Mouse (Mus musculus) stomach, embryonic 15.5 days (tissue): ENCODE results near the gene Ipo9. TPM values are rescaled to one million over a fixed set of nuclear protein-coding genes. Genes with fewer than 3 reads are reported as not detected.

Experiments
- ATAC-seq: fragments of 200-750 bp; cut with Nextera tagmentation; 2 replicates; pipeline ENCODE4 v1.8.0; 2017; ENCODE audit warnings: low read depth, moderate number of reproducible peaks, moderate TSS enrichment; ENCODE audit not compliant: insufficient read depth, low FRiP score
- H3K27ac ChIP-seq: fragments of 300-500 bp; sonication (generic); 2 replicates; pipeline ENCODE4 v1.5.1; 2015; ENCODE audit warnings: mild to moderate bottlenecking, inconsistent platforms
- H3K27me3 ChIP-seq: fragments of 300-500 bp; sonication (generic); replicated peaks from 2 replicates; pipeline ENCODE4 v1.6.1; 2015; ENCODE audit warnings: inconsistent platforms
- H3K36me3 ChIP-seq: fragments of 300-500 bp; sonication (generic); 2 replicates; pipeline ENCODE4 v1.6.1; 2015; ENCODE audit warnings: inconsistent platforms
- H3K4me1 ChIP-seq: fragments of 300-500 bp; sonication (generic); 2 replicates; pipeline ENCODE4 v1.6.1; 2015; ENCODE audit warnings: inconsistent platforms
- H3K4me2 ChIP-seq: fragments of 300-500 bp; sonication (generic); 2 replicates; pipeline ENCODE4 v1.6.1; 2015; ENCODE audit warnings: mild to moderate bottlenecking, inconsistent platforms
- H3K4me3 ChIP-seq: fragments of 300-500 bp; sonication (generic); replicated peaks from 2 replicates; pipeline ENCODE4 v1.5.1; 2015; ENCODE audit warnings: inconsistent platforms
- H3K9ac ChIP-seq: fragments of 300-500 bp; sonication (generic); 2 replicates; pipeline ENCODE4 v1.6.1; 2015; ENCODE audit warnings: inconsistent platforms
- H3K9me3 ChIP-seq: fragments of 300-500 bp; sonication (generic); 2 replicates; pipeline ENCODE4 v1.6.1; 2016; ENCODE audit warnings: inconsistent platforms
- WGBS: fragments of 180-500 bp; shearing (Covaris S2); methylation state at CpG from one replicate; pipeline ENCODE4 v1.1.7; 2015; 5-methylcytosine and 5-hydroxymethylcytosine counted together
- polyA plus RNA-seq: library from polyadenylated mRNA; unstranded; fragments of >200 nt; fragmentation: Nextera tagmentation; extraction: Ambion mirVana; gene quantifications from 2 replicates; pipeline ENCODE4 v1.2.1, GENCODE M21; 2015

The Ipo9 gene
- polyA plus RNA-seq, 1 experiment from 2014 or later: 88.7 TPM

DNA sequence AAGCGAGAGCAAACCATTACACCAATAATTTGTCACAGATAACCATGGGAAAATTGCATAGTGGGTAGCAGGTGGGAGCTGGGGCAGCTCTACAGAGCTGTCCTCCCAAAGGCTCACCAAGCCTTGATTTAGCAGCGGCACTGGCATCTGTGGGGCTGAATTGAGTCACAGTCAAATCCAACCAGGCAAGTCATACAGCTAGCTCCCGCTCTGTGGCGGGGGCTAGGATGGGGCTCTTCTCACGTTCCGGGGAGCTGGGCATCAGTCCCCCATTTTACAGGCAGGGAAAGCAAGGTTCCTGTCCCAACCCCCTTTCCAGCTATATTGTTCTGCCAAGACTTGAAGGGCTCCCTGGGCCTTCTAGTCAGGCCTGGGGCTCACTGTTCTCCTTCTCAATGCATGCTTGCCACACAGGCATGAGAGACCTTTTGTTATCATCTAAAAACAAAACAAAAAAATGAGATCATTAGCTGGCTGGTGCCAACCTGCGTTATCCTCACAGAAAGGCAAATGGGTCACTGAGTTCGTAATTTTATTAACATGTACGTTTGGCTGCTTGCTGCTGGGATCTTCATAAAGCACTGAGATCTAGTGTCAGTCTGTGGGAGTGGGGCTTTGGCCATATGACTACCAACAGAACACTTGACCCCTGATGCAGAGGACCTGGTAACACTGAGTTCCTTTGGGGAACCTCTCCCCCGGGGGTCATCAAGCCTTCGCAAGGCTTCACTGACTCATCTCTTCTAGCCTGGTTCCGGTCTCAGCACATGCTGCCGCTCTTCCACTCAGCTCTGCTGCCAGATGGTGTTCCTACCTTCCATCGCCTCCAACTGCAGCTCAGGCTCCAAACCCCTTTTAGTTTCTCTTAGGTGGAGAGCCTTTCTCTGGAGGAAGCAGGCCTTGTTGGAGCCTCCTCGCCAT, 50.0 kb downstream of the Ipo9 start:
- Histone ChIP-seq H3K4me2 (no peak overlapping the region), H3K9ac (no peak overlapping the region), H3K9me3 (no peaks in the 10 kb centered on the region), H3K4me1 (peaks cover 1% of the 10 kb centered on the region; the same call in 1 of the 2 replicates), H3K4me3 (no peak overlapping the region), H3K27ac (0 out of 2 replicates have a peak overlapping the region, but pooled peaks have one; percentile 9), H3K27me3 (no peaks in the 10 kb centered on the region), H3K36me3 (peaks cover 25% of the 10 kb centered on the region)
- no peak for ATAC-seq
- 71% methylated on average over 15 of the region's 15 CpGs for WGBS

- H3K4me3 ChIP-seq: no peak overlapping the region
- WGBS: 40% methylated on average over 2 of the region's 2 CpGs
- ATAC-seq: no peak
- H3K27me3 ChIP-seq: no peaks in the 10 kb centered on the region
- H3K9ac ChIP-seq: no peak overlapping the region
- H3K4me2 ChIP-seq: no peak overlapping the region
- H3K9me3 ChIP-seq: no peaks in the 10 kb centered on the region
- H3K36me3 ChIP-seq: peaks cover 15% of the 10 kb centered on the region; the same call in 1 of the 2 replicates
- H3K4me1 ChIP-seq: peaks cover 11% of the 10 kb centered on the region
- 0 out of 2 replicates have a peak overlapping the region, but pooled peaks have one; percentile 40 for H3K27ac ChIP-seq
Observed at GRCm38 (mm10) chr1:135379048-135379447, 51.3 kb downstream of the Ipo9 start.

DNA sequence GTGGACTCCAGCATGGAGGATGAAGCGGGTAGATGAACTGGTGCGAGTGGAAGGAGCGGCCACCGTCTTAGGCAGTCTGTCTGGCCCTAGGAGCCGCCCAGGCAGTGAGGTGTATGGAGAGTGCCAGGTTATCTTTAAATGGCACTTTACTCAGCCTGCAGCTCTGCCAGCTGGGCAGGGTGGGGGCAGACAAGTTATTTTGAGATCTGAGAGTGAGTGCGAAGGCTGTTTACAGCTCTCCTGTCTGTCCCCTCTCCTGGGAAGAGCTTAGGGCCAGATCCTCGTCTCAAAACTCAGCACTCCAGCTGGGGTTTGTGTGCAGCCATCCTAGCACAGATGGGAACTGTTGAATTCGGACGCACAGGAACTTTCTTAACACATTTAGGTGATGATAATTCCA, 51.7 kb downstream of the Ipo9 start:
- no peak overlapping the region for H3K9ac ChIP-seq
- H3K4me2 ChIP-seq: no peak overlapping the region
- no peaks in the 10 kb centered on the region for H3K9me3 ChIP-seq
- peaks cover 14% of the 10 kb centered on the region for H3K4me1 ChIP-seq
- no peak overlapping the region for H3K27ac ChIP-seq
- H3K36me3 ChIP-seq: peaks cover 10% of the 10 kb centered on the region; the same call in 1 of the 2 replicates
- no peaks in the 10 kb centered on the region for H3K27me3 ChIP-seq
- WGBS: 56% methylated on average over 9 of the region's 9 CpGs
- H3K4me3 ChIP-seq: no peak overlapping the region
- no peak for ATAC-seq

- H3K4me3 ChIP-seq: peak within 1 kb of the TSS; percentile 57
- peaks cover 23% of the 10 kb centered on the region for H3K4me1 ChIP-seq
- peak; percentile 85 for ATAC-seq
- H3K4me2 ChIP-seq: peak within 1 kb of the TSS; percentile 89
- no peaks in the 10 kb centered on the region for H3K27me3 ChIP-seq
- no peaks in the 10 kb centered on the region for H3K36me3 ChIP-seq
- no peaks in the 10 kb centered on the region for H3K9me3 ChIP-seq
- H3K27ac ChIP-seq: peak within 1 kb of the TSS; percentile 27
- peak within 1 kb of the TSS; percentile 37 for H3K9ac ChIP-seq
- WGBS: 2% methylated on average over 34 of the region's 38 CpGs
Observed at GRCm38 (mm10) chr1:135374868-135375581, 55.3 kb downstream of the Ipo9 start, which contains the start of gene Shisa4. Gene Shisa4 (minus strand): TSS chr1:135375237.

DNA sequence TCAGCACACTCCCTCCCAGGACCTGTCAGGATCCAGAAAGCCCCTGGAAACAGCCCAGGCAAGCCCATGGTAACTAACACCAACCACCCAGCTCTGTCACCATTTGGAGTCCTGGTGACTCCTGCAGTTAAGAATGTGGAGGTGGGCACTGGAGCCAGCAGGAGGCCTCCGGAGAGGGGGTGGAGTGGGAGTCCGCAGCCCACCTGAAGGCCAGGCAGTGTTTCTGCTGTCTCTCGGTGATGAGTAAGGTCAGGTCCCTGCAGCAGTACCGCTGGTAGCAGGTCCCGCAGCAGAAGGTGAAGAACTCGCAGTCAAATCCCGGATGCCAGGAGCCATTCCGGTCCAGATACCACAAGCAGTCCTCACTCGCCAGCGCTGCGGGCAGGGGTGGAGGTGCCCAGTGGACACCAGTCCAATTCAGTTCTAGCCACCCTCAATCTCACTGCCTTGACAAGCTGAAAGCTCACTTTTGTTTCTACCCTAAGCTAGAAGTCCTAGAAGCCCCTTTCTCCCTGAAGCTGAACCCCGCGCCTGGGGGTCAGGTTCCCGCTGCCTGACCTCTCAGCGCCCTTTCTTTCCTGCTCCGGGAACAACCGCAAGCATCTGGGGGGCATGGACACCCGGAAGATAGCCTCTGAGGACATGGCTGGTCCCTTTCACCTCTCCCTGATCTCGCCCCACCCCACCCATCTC, 56.0 kb downstream of the Ipo9 start:
- ATAC-seq: no peak
- peak overlapping the region; percentile 89 for H3K4me2 ChIP-seq

DNA sequence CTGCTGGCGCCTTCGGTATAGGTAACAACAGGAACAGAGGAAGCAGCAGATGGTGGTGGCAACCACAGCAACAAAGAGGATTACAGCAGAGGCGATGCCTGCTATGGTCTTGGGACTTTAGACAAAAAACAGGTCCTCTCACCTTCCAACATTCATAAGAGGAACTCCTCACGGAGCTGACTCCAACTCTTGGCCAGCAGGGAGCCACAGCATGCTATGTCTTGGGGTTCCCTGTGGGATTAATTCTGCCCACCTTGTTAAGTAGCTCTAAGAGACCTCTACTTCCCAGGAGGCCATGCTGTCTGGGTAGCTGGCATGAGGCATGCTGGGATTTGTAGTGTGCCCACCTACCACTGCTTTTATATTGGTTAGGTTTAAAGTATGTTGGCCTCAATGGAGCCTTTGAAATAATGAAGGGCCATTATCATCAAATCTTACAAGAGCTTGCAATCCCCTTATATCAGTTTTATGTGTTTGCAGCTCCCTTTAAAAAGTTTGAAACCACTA, 57.1 kb downstream of the Ipo9 start:
- 70% methylated on average over 4 of the region's 4 CpGs for WGBS
- Histone ChIP-seq H3K9me3 (no peaks in the 10 kb centered on the region), H3K4me2 (no peak overlapping the region; the same call in 1 of the 2 replicates), H3K36me3 (no peaks in the 10 kb centered on the region), H3K4me3 (no peak overlapping the region), H3K9ac (no peak overlapping the region), H3K4me1 (peaks cover 32% of the 10 kb centered on the region), H3K27me3 (no peaks in the 10 kb centered on the region), H3K27ac (no peak overlapping the region)
- no peak for ATAC-seq

More for the DNA sequence above, 56.0 kb downstream of the Ipo9 start:
- peak overlapping the region; percentile 27 for H3K27ac ChIP-seq
- peaks cover 26% of the 10 kb centered on the region for H3K4me1 ChIP-seq
- peak overlapping the region; percentile 57 for H3K4me3 ChIP-seq
- no peaks in the 10 kb centered on the region for H3K36me3 ChIP-seq
- H3K27me3 ChIP-seq: no peaks in the 10 kb centered on the region
- H3K9me3 ChIP-seq: no peaks in the 10 kb centered on the region
- peak overlapping the region; percentile 37 for H3K9ac ChIP-seq
- 1% methylated on average over 19 of the region's 19 CpGs for WGBS

DNA sequence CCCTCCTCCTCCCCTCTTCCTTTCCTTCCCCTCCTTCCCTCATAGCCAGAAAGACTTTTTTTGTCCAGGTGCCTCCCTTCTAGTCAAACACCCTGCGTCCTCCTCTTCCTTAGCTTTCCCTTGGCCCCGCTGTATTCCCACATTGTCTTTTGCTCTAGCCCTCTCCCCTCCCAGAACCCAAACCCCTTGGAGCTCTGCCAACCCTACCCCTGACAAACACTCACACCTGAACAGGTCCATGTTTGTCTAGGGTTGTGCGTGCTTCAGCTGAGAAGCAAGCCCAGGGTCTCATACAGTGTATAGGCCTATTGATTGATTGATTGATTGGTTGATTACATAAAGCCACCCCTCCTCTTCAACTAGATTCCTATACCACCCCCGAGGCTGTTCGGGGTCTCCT, 60.9 kb downstream of the Ipo9 start:
- no peaks in the 10 kb centered on the region for H3K9me3 ChIP-seq
- 68% methylated on average over 5 of the region's 5 CpGs for WGBS
- H3K4me3 ChIP-seq: no peak overlapping the region
- H3K4me2 ChIP-seq: peak overlapping the region; percentile 87; the same call in 1 of the 2 replicates
- H3K27ac ChIP-seq: no peak overlapping the region
- no peaks in the 10 kb centered on the region for H3K27me3 ChIP-seq
- H3K9ac ChIP-seq: no peak overlapping the region
- no peaks in the 10 kb centered on the region for H3K36me3 ChIP-seq
- peaks cover 29% of the 10 kb centered on the region for H3K4me1 ChIP-seq
- no peak for ATAC-seq

DNA sequence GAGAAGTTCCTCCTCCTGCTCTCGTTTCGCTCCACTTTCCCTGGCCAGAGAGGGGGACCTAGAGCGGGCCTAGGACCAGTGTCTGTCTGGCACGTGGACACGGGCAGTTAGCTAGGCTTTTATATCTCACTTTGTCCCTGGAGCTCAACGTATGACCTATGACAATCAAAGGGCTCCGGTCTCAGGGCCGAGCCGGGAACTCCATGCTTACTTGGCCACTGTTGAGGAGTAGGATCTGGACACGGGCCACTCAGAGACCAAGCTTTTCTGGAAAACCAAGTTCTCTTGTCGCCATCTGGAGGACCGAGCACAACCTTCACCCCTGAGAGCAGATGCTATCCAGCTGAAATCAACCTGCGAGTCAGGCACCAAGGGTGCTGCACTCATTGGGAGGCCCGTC, 61.3 kb downstream of the Ipo9 start:
- H3K4me1 ChIP-seq: peaks cover 25% of the 10 kb centered on the region
- H3K9me3 ChIP-seq: no peaks in the 10 kb centered on the region
- peak overlapping the region; percentile 87 for H3K4me2 ChIP-seq
- no peaks in the 10 kb centered on the region for H3K36me3 ChIP-seq
- ATAC-seq: peak; percentile 32
- H3K27me3 ChIP-seq: no peaks in the 10 kb centered on the region
- WGBS: 11% methylated on average over 14 of the region's 14 CpGs
- H3K27ac ChIP-seq: no peak overlapping the region
- peak overlapping the region; percentile 46 for H3K4me3 ChIP-seq
- no peak overlapping the region for H3K9ac ChIP-seq

DNA sequence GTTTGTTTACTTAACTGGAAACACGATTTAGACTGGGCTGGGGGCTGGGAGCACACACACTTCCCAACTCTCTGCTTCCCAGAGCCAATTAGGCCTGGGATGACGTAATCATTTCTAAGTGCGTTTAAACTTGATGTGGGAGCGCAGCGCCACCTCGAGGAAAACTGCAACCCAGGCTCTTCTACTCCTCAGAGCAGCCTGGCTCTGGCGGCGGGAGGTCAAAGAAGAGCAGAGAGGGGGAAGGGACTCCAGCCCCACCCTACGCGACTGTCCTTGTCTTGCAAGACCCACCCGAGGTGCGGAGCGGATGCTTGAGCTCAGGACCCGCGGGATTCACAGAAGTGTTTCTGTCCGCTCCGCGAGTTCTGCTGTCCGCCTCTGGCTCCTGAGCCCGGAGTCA, 62.1 kb downstream of the Ipo9 start:
- Histone ChIP-seq H3K36me3 (no peaks in the 10 kb centered on the region), H3K9ac (no peak overlapping the region), H3K4me3 (peak overlapping the region; percentile 46), H3K27ac (no peak overlapping the region), H3K9me3 (no peaks in the 10 kb centered on the region), H3K4me1 (peaks cover 20% of the 10 kb centered on the region), H3K4me2 (peak overlapping the region; percentile 87), H3K27me3 (no peaks in the 10 kb centered on the region)
- ATAC-seq: peak; percentile 70
- 2% methylated on average over 20 of the region's 20 CpGs for WGBS

DNA sequence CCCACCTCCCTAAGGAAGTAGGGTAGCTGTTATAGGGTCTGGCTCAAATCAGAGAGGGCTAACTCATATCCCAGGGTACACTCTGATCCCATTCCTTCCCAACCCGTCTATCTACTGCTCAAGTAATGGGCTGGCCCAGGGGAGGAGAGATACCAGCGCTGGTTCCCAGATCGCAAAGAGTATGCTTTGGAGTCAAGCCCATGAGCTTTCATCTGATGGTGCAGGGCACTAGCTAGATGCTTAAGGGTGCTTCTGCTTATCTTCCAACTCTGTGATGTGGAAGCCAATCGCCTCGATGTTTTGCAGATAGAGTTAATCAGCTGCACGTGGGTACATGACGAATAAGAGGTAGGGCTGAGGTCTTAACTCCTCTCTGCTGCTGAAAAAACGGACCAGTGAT, 62.7 kb downstream of the Ipo9 start:
- WGBS: 66% methylated on average over 8 of the region's 8 CpGs
- H3K4me2 ChIP-seq: no peak overlapping the region
- no peaks in the 10 kb centered on the region for H3K9me3 ChIP-seq
- H3K36me3 ChIP-seq: no peaks in the 10 kb centered on the region
- H3K27ac ChIP-seq: no peak overlapping the region
- peaks cover 19% of the 10 kb centered on the region for H3K4me1 ChIP-seq
- no peak overlapping the region for H3K4me3 ChIP-seq
- ATAC-seq: no peak
- H3K9ac ChIP-seq: no peak overlapping the region
- no peaks in the 10 kb centered on the region for H3K27me3 ChIP-seq

GRCm38 (mm10) chr1:135367005-135367404, 63.3 kb downstream of the Ipo9 start:
- H3K36me3 ChIP-seq: no peaks in the 10 kb centered on the region
- H3K27ac ChIP-seq: no peak overlapping the region
- no peaks in the 10 kb centered on the region for H3K9me3 ChIP-seq
- WGBS: 66% methylated on average over 7 of the region's 7 CpGs
- H3K4me1 ChIP-seq: peaks cover 19% of the 10 kb centered on the region
- no peak overlapping the region for H3K4me3 ChIP-seq
- no peak overlapping the region for H3K4me2 ChIP-seq
- H3K9ac ChIP-seq: no peak overlapping the region
- ATAC-seq: no peak
- H3K27me3 ChIP-seq: no peaks in the 10 kb centered on the region
